Mouse (Mus musculus) lung, postnatal 14 days (tissue): ENCODE measurements at regions not wholly inside any gene's neighbourhood (a gene's known extent, or its start where the extent isn't known, plus 50 kb on each side); places are given as distances from the start of the nearest gene placed in this dataset.

Experiments used
- DNase-seq: peaks from one replicate; pipeline ENCODE4 v3.0.0; 2021

DNA sequence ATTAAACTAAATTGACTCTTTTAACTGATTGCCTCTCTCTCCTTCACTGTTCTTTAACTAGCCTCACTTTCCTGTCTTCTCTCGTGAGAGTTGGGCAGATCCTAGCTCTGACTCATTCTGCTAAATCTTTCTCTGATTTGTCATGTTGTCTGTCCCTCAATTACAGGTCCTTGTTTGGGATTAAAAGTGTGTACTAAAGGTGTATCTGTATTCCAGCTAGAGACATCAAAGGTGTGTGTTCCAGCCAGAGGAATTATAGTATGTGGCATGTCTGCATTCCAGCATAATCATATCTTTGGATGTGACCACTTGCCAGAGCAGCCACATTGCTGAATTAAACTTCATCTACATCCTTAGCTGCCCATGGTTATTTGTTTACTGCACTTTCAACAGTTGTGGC lies 167.5 kb upstream of the Fam83b start:
- DNase-seq = no peak

- DNase-seq = no peak
Observed at GRCm38 (mm10) chr9:76733812-76734211, 166.9 kb upstream of the Fam83b start.

DNA sequence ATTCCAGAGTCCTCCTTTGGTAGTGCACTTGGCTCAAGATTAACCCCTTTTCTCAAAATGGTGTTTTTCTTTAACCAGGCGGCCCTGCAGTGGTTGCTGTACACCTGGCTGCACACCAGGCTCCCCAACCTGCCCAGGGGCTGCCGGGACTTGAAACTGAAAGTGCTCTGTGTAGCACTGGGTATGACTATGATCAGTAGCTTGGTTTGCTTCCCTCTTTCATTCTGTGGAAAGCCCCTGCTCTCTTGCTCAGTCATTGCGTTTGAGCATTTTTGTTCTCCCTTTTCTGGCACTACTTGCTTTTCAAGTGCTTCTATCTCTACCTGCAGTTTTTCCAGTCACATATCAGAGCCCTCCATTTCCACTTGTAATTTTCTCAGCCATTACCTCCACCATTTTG lies 156.0 kb upstream of the Fam83b start:
- DNase-seq = no peak

- no peak for DNase-seq
Observed at GRCm38 (mm10) chr9:76715852-76716251, 148.9 kb upstream of the Fam83b start.

GRCm38 (mm10) chr9:76706451-76706850 lies 139.5 kb upstream of the Fam83b start:
- no peak for DNase-seq

GRCm38 (mm10) chr9:76705786-76706185 lies 138.9 kb upstream of the Fam83b start:
- no peak for DNase-seq

DNA sequence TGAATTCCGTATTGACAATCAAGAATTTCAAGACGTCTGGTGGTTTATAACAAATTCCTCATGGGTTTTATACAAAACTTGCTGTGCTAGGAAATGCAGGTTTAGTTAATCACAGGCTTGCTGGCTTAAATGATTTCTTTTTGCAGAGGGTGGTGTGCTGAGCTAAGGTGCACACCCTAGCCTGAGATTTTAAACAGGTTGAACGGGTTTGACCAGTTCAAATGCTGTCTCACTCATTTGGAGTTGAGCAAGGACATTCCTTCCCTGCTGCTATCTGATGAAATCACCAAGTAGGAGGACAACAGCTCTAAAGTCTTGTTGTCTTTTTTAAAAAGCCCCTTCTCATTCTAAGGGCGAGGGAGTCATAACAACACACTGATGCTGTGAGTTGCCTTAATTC lies 128.6 kb upstream of the Fam83b start:
- peak; percentile 17 for DNase-seq

DNA sequence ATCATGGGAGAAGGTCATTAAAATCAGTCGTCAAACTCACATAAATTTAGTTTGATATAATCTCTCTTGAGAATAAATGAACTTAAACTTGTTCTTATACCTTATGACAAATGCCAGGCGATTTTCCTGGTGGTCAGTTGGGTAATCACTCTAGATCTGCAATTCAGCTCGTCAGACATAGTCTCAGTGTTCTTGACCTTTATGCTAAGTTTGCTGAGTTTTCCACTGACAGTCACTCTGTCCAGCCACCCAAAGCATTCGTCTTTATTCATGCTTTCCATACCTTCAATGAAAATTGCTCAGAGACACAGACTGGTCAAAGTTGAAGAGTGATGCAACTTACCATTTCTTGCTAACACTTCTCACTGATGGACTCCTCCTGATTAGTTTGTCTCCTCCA lies 126.1 kb upstream of the Fam83b start:
- DNase-seq = no peak

DNA sequence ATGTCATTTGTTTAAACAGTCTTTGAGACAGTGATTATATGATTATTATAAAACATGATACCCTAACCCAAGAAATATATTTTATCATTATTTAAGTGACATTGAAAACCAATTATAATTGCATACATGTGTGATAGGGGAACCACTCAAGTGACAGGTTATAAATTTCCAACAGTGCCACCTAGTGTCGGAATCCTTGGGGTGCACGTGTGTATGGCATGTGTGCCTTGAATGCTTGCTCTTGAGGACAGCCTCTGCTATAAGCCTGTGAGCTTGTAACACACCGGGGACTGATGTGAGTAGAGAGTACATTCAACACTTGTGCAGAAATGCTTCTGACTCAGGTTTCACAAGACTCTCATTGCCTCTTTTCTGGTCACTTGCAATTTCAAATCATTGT lies 93.9 kb upstream of the Fam83b start:
- DNase-seq = peak; percentile 71

- no peak for DNase-seq
Observed at GRCm38 (mm10) chr9:76659798-76660197, 92.9 kb upstream of the Fam83b start.

DNA sequence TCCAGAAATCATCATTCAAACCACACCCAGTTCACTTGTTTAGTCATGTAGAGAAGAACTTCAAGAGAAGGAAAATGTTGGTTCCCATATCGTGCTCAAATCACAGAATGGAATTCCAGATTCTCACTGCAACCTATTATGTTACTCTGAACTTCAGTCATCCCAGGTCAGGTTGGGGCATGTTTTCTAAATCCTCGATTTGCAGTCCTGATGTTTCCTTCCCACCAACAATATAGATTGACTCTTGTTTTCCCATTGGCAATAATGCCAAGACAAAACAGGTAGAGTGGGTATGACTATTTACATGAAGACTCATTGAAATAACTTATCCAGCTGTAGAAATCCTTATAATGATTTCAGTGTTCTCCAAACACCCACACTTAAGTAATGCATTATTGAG lies 86.4 kb upstream of the Fam83b start:
- DNase-seq = no peak

DNA sequence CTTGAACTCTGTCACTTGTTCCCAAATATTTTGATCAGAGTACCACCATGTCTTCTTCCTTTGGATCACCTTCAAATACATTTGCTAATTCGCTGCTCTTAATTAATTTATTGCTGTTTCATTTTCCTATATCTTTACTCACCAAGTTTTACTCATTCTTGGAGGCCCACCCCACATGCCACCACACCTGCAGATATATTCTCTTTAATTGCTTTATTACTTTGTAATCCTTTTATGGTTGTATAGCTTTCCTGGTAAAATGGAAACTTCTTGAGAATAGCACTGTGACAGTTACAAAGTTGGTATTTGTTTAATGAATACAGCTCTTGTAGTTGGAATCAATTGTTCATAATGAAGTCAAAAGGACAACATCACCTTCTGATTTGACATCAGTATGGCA lies 82.6 kb upstream of the Fam83b start:
- no peak for DNase-seq

GRCm38 (mm10) chr9:76646383-76646782 lies 79.5 kb upstream of the Fam83b start:
- DNase-seq = no peak
